Mouse (Mus musculus) heart, embryonic 11.5 days (tissue): ENCODE measurements around the gene Dph1. TPM values are rescaled to one million over a fixed set of nuclear protein-coding genes. Genes with fewer than 3 reads are reported as not detected.

Experiments used
- ATAC-seq: fragments of 200-750 bp; cut with Nextera tagmentation; replicated peaks from 2 replicates; pipeline ENCODE4 v1.8.0; 2017; ENCODE audit warnings: moderate library complexity; ENCODE audit not compliant: insufficient number of reproducible peaks, low FRiP score, low TSS enrichment
- H3K27ac ChIP-seq: fragments of 300-500 bp; sonication (generic); 2 replicates; pipeline ENCODE4 v1.5.1; 2014; ENCODE audit warnings: mild to moderate bottlenecking, low read depth, low read length
- H3K27me3 ChIP-seq: fragments of 300-500 bp; sonication (generic); 2 replicates; pipeline ENCODE4 v1.6.1; 2014; ENCODE audit warnings: mild to moderate bottlenecking, low read length, mixed read lengths; ENCODE audit not compliant: control insufficient read depth, insufficient read depth
- H3K36me3 ChIP-seq: fragments of 300-500 bp; sonication (generic); 2 replicates; pipeline ENCODE4 v1.6.1; 2014; ENCODE audit warnings: mild to moderate bottlenecking, low read length, moderate library complexity, mixed read lengths; ENCODE audit not compliant: control insufficient read depth, insufficient read depth
- H3K4me1 ChIP-seq: fragments of 300-500 bp; sonication (generic); 2 replicates; pipeline ENCODE4 v1.6.1; 2014; ENCODE audit warnings: low read length; ENCODE audit not compliant: control insufficient read depth, insufficient read depth
- H3K4me2 ChIP-seq: fragments of 300-500 bp; sonication (generic); 2 replicates; pipeline ENCODE4 v1.6.1; 2014; ENCODE audit warnings: mild to moderate bottlenecking, moderate library complexity
- H3K4me3 ChIP-seq: fragments of 300-500 bp; sonication (generic); 2 replicates; pipeline ENCODE4 v1.5.1; 2014; ENCODE audit warnings: low read depth, low read length
- H3K9ac ChIP-seq: fragments of 300-500 bp; sonication (generic); 2 replicates; pipeline ENCODE4 v1.6.1; 2014; ENCODE audit warnings: mild to moderate bottlenecking, low read depth, low read length, moderate library complexity
- H3K9me3 ChIP-seq: fragments of 300-500 bp; sonication (generic); replicated peaks from 2 replicates; pipeline ENCODE4 v1.6.1; 2016; ENCODE audit warnings: low read length; ENCODE audit not compliant: control insufficient read depth
- WGBS: fragments of 180-500 bp; shearing (Covaris S2); extraction: QIAGEN DNeasy Blood & Tissue Kit; methylation state at CpG from one replicate; pipeline ENCODE4 v1.1.7; 2014; ENCODE audit not compliant: insufficient replicate concordance; 5-methylcytosine and 5-hydroxymethylcytosine counted together
- polyA plus RNA-seq: library from polyadenylated mRNA; unstranded; fragments of >200 nt; fragmentation: Nextera tagmentation; extraction: Ambion mirVana; gene quantifications from 2 replicates; pipeline ENCODE4 v1.2.1, GENCODE M21; 2014

The Dph1 gene
- polyA plus RNA-seq, 1 experiment from 2014 or later = 16.5 TPM

GRCm38 (mm10) chr11:75167643-75168589, 23.1 kb downstream of the Dph1 start:
- WGBS = 5% methylated on average over 51 of the region's 63 CpGs
- peak overlapping the region; percentile 79 for H3K9ac ChIP-seq
- no peaks in the 10 kb centered on the region; the same call in 1 of the 2 replicates for H3K36me3 ChIP-seq
- peak overlapping the region; percentile 99 for H3K4me2 ChIP-seq
- H3K4me3 ChIP-seq = peak overlapping the region; percentile 66
- peak overlapping the region; percentile 51 for H3K27ac ChIP-seq
- peaks cover 67% of the 10 kb centered on the region for H3K4me1 ChIP-seq
- H3K27me3 ChIP-seq = peaks cover 89% of the 10 kb centered on the region
- H3K9me3 ChIP-seq = no peaks in the 10 kb centered on the region
- ATAC-seq = no peak

GRCm38 (mm10) chr11:75166861-75167642, 24.0 kb downstream of the Dph1 start:
- 3% methylated on average over 67 of the region's 68 CpGs for WGBS
- H3K4me3 ChIP-seq = peak overlapping the region; percentile 66
- peaks cover 59% of the 10 kb centered on the region for H3K4me1 ChIP-seq
- H3K27me3 ChIP-seq = peaks cover 81% of the 10 kb centered on the region
- H3K27ac ChIP-seq = 0 out of 2 replicates have a peak overlapping the region, but pooled peaks have one; percentile 15
- ATAC-seq = no peak
- peak overlapping the region; percentile 79 for H3K9ac ChIP-seq
- peak overlapping the region; percentile 99 for H3K4me2 ChIP-seq
- H3K36me3 ChIP-seq = no peaks in the 10 kb centered on the region; the same call in 1 of the 2 replicates
- no peaks in the 10 kb centered on the region for H3K9me3 ChIP-seq

GRCm38 (mm10) chr11:75166193-75166842, 24.7 kb downstream of the Dph1 start:
- Histone ChIP-seq H3K9ac (peak overlapping the region; percentile 79), H3K27me3 (peaks cover 73% of the 10 kb centered on the region), H3K4me1 (peaks cover 57% of the 10 kb centered on the region), H3K4me3 (peak overlapping the region; percentile 66), H3K4me2 (peak overlapping the region; percentile 99), H3K36me3 (no peaks in the 10 kb centered on the region; the same call in 1 of the 2 replicates), H3K9me3 (no peaks in the 10 kb centered on the region), H3K27ac (no peak overlapping the region)
- WGBS = 5% methylated on average over 55 of the region's 55 CpGs
- no peak for ATAC-seq

GRCm38 (mm10) chr11:75165441-75166192, 25.4 kb downstream of the Dph1 start:
- Histone ChIP-seq H3K9me3 (no peaks in the 10 kb centered on the region), H3K4me1 (peaks cover 56% of the 10 kb centered on the region), H3K9ac (peak overlapping the region; percentile 79), H3K27me3 (peaks cover 66% of the 10 kb centered on the region), H3K4me3 (peak overlapping the region; percentile 66), H3K27ac (no peak overlapping the region), H3K4me2 (peak overlapping the region; percentile 99), H3K36me3 (peaks cover under 1% of the 10 kb centered on the region)
- ATAC-seq = no peak
- 8% methylated on average over 54 of the region's 54 CpGs for WGBS

- Histone ChIP-seq H3K9ac (peak overlapping the region; percentile 50), H3K4me2 (peak overlapping the region; percentile 99), H3K27ac (no peak overlapping the region), H3K4me3 (peak overlapping the region; percentile 66; the same call in 1 of the 2 replicates), H3K36me3 (peaks cover 9% of the 10 kb centered on the region), H3K4me1 (peaks cover 48% of the 10 kb centered on the region), H3K27me3 (peaks cover 58% of the 10 kb centered on the region), H3K9me3 (no peaks in the 10 kb centered on the region)
- ATAC-seq = no peak
- WGBS = 18% methylated on average over 15 of the region's 15 CpGs
Measured at GRCm38 (mm10) chr11:75164750-75165149, 26.3 kb downstream of the Dph1 start.

DNA sequence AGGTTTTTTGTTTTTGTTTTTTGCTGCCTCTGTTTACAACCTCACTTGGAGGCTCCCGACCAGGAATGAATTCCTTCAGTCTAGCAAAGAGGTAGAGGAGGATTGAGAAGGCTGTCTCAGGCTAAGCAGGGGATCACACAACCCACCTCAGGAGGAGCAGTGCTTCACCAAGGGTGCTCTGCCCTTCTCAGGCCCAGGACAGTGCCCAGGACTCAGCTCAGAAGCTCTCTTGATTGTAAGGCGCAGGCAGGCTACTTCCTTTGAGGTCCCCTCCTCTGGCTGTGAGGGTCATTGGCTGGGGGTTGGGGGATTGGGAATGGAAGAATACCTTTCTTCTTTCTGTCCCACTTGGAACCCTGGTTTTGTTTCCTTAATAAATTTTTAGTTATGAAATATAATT, 27.0 kb downstream of the Dph1 start:
- no peak for ATAC-seq
- Histone ChIP-seq H3K36me3 (peaks cover 14% of the 10 kb centered on the region), H3K4me3 (no peak overlapping the region), H3K9me3 (no peaks in the 10 kb centered on the region), H3K27ac (no peak overlapping the region), H3K4me2 (no peak overlapping the region), H3K4me1 (peaks cover 43% of the 10 kb centered on the region; the same call in 1 of the 2 replicates), H3K9ac (no peak overlapping the region), H3K27me3 (peaks cover 51% of the 10 kb centered on the region)
- whole genome bisulfite sequencing = 63% methylated on average over 2 of the region's 2 CpGs

DNA sequence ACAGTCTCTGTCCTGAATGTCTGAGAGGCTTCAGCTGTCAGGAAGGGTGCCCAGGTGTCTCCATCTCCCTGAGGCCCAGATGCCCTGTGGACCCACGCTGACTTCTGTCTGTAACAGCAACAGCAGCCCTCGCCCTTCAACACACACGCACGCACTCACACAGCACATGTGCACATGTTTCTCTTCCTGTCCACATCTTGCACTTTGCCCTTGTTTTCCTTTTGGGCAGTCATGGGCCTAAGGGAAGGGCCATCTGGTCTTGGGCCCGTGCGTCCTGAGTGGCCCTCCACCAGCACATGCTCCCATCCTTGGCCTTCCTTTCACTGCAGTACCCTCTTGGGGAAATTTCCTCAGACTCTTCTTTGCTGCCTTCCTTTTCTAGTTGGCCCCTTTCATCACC, 27.7 kb downstream of the Dph1 start:
- H3K9me3 ChIP-seq = no peaks in the 10 kb centered on the region
- H3K4me3 ChIP-seq = no peak overlapping the region
- H3K4me2 ChIP-seq = no peak overlapping the region
- H3K4me1 ChIP-seq = peaks cover 43% of the 10 kb centered on the region; the same call in 1 of the 2 replicates
- ATAC-seq = no peak
- WGBS = 82% methylated on average over 6 of the region's 6 CpGs
- peaks cover 45% of the 10 kb centered on the region for H3K27me3 ChIP-seq
- H3K9ac ChIP-seq = no peak overlapping the region
- H3K36me3 ChIP-seq = peaks cover 14% of the 10 kb centered on the region
- no peak overlapping the region for H3K27ac ChIP-seq
